Mouse (Mus musculus): ENCODE data around the gene Nr4a1.

DNA sequence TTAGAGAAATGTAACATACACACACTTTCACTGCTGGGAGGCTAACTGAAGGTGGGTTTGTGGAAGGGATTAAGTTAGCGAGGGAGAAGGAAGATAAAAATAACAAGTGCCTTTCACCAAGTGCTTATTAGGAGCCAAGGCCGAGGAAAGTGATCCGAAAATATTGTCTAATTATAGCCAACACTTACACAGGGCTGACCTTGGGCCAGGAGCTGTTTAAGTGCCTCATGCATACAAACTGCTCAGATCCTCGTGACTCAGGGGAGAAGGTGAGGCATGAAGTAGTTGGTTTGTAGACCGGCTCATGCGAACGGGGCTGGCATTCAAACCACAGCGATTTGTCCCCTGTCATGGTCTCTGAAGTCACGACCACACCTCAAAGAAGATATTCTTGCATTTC lies 12.8 kb upstream of the Nr4a1 start:
- TF ChIP-seq CTCF (conservative IDR thresholded peaks at IDR 0.05; ENCODE audit: insufficient read depth, insufficient read length, low read depth, low read length): no peak
- TF ChIP-seq POLR2A (IDR thresholded peaks at IDR 0.05; ENCODE audit: low read depth, low read length): no peak

Data from kidney, adult 2 months (tissue).